Mouse (Mus musculus) kidney, adult 2 months (tissue): Measurements from ENCODE around the gene Pknox2. TPM values are rescaled to one million over a fixed set of nuclear protein-coding genes. Genes with fewer than 3 reads are reported as not detected.

ENCODE experiments used
- DNase-seq: peaks from one replicate; pipeline ENCODE4 v3.0.0; 2021
- H3K27ac ChIP-seq: fragments of 200-500 bp; 2 replicates; pipeline ENCODE4 v1.5.1; 2012; ENCODE audit warnings: low read depth, low read length, control low read depth, inconsistent platforms; ENCODE audit not compliant: insufficient read depth
- H3K27me3 ChIP-seq: fragments of 200-500 bp; replicated peaks from 2 replicates; pipeline ENCODE4 v1.6.1; 2012; ENCODE audit warnings: mild to moderate bottlenecking, moderate library complexity, low read length, inconsistent platforms; ENCODE audit not compliant: control insufficient read depth, insufficient read depth
- H3K36me3 ChIP-seq: fragments of 200-500 bp; 2 replicates; pipeline ENCODE4 v1.6.1; 2012; ENCODE audit warnings: mild to moderate bottlenecking, moderate library complexity, low read length, inconsistent platforms; ENCODE audit not compliant: control insufficient read depth, insufficient read depth
- H3K4me1 ChIP-seq: fragments of 200-500 bp; 2 replicates; pipeline ENCODE4 v1.6.1; 2011; ENCODE audit warnings: low read length; ENCODE audit not compliant: control insufficient read depth, insufficient read depth
- H3K4me3 ChIP-seq: fragments of 200-500 bp; 2 replicates; pipeline ENCODE4 v1.5.1; 2011; ENCODE audit warnings: mild to moderate bottlenecking, low read depth, low read length, control low read depth; ENCODE audit not compliant: insufficient read depth
- CTCF ChIP-seq: fragments of 200-500 bp; conservative IDR thresholded peaks from 2 replicates; pipeline ENCODE4 v1.5.1; 2011; ENCODE audit warnings: low read depth, mild to moderate bottlenecking, control low read depth, low read length, moderate library complexity, mixed read lengths; ENCODE audit not compliant: insufficient read depth, insufficient read length
- POLR2A ChIP-seq: fragments of 200-500 bp; IDR thresholded peaks from one replicate; pipeline ENCODE4 v1.6.1; 2011; ENCODE audit warnings: low read depth, low read length, control low read depth
- WGBS: fragments of 180-500 bp; shearing (Covaris S2); methylation state at CpG from one replicate; pipeline ENCODE4 v1.1.7; 2018; 5-methylcytosine and 5-hydroxymethylcytosine counted together
- polyA plus RNA-seq: library from polyadenylated mRNA; depleted of rRNA; stranded (reverse); fragments of >200 nt; gene quantifications from 2 replicates; pipeline ENCODE4 v1.2.3, GENCODE M21; 2012

Gene Pknox2
- polyA plus RNA-seq, 1 experiment = 7.1 TPM

DNA sequence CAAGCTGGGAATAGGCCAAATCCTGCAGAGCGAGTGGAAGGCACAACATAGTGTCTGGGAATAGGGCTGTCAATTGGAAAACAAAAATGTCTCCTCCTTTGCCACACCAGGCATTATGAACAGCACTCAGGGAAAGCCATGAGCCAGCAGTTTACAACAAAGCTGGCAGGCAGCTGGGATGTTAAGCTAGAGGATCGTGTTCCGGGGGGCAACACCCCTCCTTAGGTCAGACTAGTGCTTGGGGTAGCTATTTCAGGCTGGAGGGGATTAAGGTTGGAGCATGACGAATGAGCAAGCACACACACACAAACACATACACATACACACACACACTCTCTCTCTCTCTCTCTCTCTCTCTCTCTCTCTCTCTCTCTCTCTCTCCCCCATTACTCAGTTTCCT is 227.7 kb downstream of the Pknox2 start:
- Histone ChIP-seq H3K4me3 (no peak overlapping the region), H3K27me3 (no peaks in the 10 kb centered on the region), H3K36me3 (no peaks in the 10 kb centered on the region), H3K27ac (no peak overlapping the region), H3K4me1 (no peaks in the 10 kb centered on the region)
- TF ChIP-seq POLR2A (no peak), CTCF (no peak)
- WGBS = 53% methylated on average over 4 of the region's 4 CpGs
- DNase-seq = no peak

DNA sequence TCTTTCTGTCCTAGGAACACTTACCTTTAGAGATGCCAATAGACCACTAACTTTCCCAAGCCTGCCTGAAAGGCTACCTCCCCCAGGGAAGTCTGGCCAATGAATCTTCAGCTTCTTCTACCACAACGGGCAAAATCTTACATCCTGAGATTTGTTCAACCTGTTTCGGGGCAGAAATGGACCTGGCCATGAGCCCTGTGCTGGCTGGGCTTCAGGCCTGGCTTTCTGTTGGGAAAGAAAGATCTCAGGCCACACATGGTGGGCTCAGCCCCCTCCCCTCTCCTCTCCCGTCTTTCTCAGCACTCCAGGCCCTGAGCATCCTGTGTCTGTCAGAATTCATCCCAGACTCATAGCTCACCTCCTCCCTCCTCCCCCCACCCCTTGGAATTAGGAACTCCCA is 228.6 kb downstream of the Pknox2 start:
- no peak overlapping the region for H3K27ac ChIP-seq
- no peaks in the 10 kb centered on the region for H3K27me3 ChIP-seq
- WGBS = 72% methylated on average over 3 of the region's 3 CpGs
- DNase-seq = no peak
- H3K36me3 ChIP-seq = no peaks in the 10 kb centered on the region
- H3K4me3 ChIP-seq = no peak overlapping the region
- TF ChIP-seq CTCF (no peak), POLR2A (no peak)
- no peaks in the 10 kb centered on the region for H3K4me1 ChIP-seq

DNA sequence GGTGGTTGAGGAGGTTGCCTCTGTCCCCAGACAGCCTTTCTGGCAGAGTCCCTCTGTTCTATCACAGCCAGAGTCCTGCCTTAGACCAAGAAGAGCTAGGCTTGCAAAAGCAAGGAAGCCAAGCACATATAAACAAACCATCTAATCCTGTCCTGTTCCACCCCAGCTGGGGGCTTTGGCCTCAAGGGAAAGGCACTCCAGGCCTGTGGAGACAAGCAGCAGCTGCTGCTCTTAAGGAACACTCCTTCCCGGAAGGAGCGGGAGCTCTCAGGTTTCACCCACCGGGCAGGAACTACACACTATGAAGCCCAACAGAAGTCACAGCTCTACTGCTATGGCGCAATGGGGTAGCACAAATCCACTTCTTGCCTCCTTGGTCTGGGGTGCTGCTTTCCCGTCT is 230.3 kb downstream of the Pknox2 start:
- WGBS = 54% methylated on average over 5 of the region's 5 CpGs
- H3K4me3 ChIP-seq = no peak overlapping the region
- TF ChIP-seq POLR2A = no peak
- TF ChIP-seq CTCF = no peak
- no peaks in the 10 kb centered on the region for H3K27me3 ChIP-seq
- H3K4me1 ChIP-seq = no peaks in the 10 kb centered on the region
- H3K36me3 ChIP-seq = no peaks in the 10 kb centered on the region
- peak; percentile 7 for DNase-seq
- no peak overlapping the region for H3K27ac ChIP-seq

DNA sequence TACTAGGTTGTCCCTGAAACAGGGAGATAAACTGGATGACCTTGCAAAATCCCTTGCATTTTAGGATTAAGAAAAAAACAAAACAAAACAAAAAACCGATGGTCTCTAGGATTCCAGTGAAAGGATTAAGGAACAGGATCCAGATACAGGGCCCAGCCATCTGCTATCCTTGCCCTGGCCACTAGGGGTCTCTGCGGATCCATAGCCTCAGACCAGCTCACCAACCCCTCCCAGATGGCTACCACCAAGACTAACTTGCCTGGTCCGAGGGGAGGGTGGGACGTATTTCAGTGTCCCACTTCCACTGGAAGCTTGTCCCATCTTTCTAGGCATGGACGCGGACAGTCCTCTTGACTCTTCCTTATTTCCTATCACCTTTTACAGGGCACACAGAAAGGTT is 230.8 kb downstream of the Pknox2 start:
- H3K4me1 ChIP-seq = no peaks in the 10 kb centered on the region
- H3K4me3 ChIP-seq = no peak overlapping the region
- H3K27me3 ChIP-seq = no peaks in the 10 kb centered on the region; the same call in 1 of the 2 replicates
- WGBS = 5% methylated on average over 6 of the region's 6 CpGs
- TF ChIP-seq CTCF = peak; percentile 83
- no peak for TF ChIP-seq POLR2A
- H3K36me3 ChIP-seq = no peaks in the 10 kb centered on the region
- DNase-seq = peak; percentile 67
- H3K27ac ChIP-seq = no peak overlapping the region

DNA sequence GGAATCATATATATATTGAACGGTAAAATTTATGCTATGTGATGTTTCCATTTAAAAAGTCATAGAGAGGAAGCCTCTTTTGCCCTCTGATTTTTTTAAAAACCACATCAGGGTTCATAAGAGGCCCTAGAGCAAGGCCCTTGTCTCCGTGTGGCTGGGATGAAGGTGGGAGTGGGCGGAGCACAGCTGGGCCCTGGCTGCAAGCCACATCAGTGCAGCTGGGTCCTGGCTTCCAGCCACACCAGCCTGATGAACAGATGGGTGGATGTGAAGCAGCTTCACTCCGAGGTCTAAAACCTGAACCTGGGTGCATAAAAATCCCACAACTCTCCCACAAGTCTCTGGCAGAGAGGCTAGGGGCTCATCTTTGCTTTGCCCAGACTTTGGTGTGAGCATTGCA is 241.8 kb downstream of the Pknox2 start:
- 58% methylated on average over 4 of the region's 4 CpGs for WGBS
- no peak overlapping the region for H3K4me3 ChIP-seq

DNA sequence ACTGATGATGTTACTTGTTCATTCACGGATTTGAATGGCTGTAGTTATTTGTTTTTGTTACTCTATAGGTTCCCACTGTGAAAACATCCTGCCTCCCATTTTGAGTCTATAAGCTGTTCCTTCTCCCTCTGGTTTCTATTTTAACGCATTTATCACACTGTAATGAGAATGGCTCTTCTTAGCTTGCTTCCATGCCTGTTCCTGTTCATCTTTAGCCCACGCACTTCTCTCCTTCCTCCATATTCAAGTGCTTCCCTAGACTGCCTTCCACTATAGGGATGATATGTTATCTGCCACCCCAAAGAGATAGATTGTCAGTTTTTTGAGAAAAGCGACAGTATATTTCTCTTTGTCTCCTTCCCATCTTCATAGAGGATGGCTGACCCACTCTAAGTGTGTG is 246.7 kb downstream of the Pknox2 start:
- DNase-seq = no peak
- TF ChIP-seq POLR2A (no peak), CTCF (no peak)
- no peak overlapping the region for H3K4me3 ChIP-seq
- no peak overlapping the region for H3K27ac ChIP-seq
- 92% methylated on average over 4 of the region's 4 CpGs for WGBS
- H3K4me1 ChIP-seq = no peaks in the 10 kb centered on the region
- H3K27me3 ChIP-seq = no peaks in the 10 kb centered on the region
- no peaks in the 10 kb centered on the region for H3K36me3 ChIP-seq

More for the DNA sequence above, 241.8 kb downstream of the Pknox2 start:
- no peaks in the 10 kb centered on the region for H3K4me1 ChIP-seq
- no peak overlapping the region for H3K27ac ChIP-seq
- TF ChIP-seq CTCF = no peak
- no peaks in the 10 kb centered on the region for H3K36me3 ChIP-seq
- no peaks in the 10 kb centered on the region for H3K27me3 ChIP-seq
- DNase-seq = no peak

DNA sequence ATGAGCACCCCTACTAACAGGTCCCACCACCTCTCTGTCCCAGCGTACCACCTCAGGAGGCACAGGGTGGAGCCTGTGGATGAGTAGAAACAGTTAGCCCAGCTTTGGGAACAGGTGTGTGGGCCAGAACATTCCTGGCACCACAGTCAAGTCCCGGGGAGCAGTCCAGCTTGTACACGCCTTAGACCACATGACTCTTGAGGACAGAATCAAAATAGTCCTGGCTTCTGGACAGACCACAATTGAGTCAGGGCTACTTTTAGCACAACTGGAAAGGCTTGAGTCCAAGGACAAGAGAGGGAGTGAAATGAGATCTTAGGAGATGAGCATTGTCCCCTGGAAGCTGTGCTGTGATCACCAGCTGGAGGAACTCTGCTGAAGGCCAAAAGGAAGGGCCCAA is 248.6 kb downstream of the Pknox2 start:
- no peaks in the 10 kb centered on the region for H3K36me3 ChIP-seq
- H3K4me1 ChIP-seq = no peaks in the 10 kb centered on the region
- 88% methylated on average over 3 of the region's 3 CpGs for WGBS
- H3K27me3 ChIP-seq = no peaks in the 10 kb centered on the region
- H3K27ac ChIP-seq = no peak overlapping the region
- no peak for TF ChIP-seq CTCF
- no peak overlapping the region for H3K4me3 ChIP-seq
- no peak for DNase-seq

DNA sequence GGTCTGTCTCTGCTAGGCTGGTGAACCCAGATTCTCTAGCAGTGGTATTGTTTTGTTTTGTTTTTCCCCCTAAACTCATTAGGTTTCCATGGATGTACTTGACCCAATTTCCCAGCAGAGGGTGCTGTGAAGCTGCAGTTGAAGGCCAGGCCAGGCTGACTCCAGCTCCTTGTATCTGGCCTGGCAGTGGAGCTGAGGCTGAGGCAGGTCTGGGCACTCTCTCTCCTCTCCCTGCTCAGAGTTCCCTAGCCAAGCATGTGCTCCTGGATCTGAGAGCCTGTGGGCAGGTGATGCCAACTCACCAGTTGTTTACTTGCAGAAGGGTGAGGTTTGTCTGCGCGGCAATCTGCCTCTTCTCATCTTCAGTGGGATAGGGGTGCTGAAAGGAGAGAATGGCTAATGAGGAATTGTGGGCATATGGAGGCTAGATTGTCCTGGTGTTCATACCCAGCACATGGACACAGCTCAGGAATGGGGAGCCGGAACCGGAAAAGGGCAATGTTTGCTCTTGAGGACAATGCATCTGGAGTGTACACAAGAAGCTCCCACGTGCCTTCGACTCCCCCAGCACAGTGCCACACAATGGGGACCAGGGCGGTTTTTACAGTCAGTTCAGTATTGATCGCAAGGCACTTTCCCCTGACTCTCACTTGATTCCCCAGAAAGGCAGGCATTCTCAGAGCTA is 252.1 kb downstream of the Pknox2 start:
- no peaks in the 10 kb centered on the region for H3K27me3 ChIP-seq
- H3K4me3 ChIP-seq = no peak overlapping the region
- 89% methylated on average over 8 of the region's 8 CpGs for WGBS
- DNase-seq = peak; percentile 24
- TF ChIP-seq POLR2A (no peak), CTCF (peak; percentile 58)
- H3K36me3 ChIP-seq = no peaks in the 10 kb centered on the region
- no peaks in the 10 kb centered on the region for H3K4me1 ChIP-seq
- no peak overlapping the region for H3K27ac ChIP-seq
